Mouse (Mus musculus) stomach, postnatal 0 days (tissue): ENCODE measurements around the gene Zmiz1.

Source experiments
- CTCF ChIP-seq: IDR thresholded peaks from 2 replicates; pipeline ENCODE4 v1.5.1; 2016; ENCODE audit warnings: antibody characterized with exemption, low read depth, mild to moderate bottlenecking, moderate library complexity
- EP300 ChIP-seq: optimal IDR thresholded peaks from 2 replicates; pipeline ENCODE3; 2016; ENCODE audit warnings: antibody characterized with exemption

DNA sequence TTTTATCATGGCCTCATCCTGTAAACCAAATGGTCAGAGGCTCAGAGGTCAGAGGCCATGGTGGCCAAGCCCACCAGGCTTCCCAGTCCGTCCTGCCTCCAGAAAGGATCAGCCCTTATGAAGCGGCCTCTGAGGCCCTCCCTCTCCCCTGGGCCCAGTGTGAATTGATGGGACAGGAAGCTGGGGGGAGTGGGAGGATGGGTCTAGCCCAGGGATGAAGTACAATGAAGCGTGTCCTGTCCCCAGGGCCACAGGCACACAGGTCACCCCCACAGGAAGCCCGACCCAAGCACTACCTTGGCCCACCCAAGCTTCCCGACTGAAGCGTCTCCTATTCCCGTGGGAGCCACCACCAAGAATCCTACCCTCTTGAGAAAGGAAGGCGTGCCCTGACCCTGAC is 66.7 kb downstream of the Zmiz1 start:
- no peak for TF ChIP-seq CTCF
- no peak for TF ChIP-seq EP300
